Mouse (Mus musculus) forebrain, embryonic 16.5 days (tissue): ENCODE measurements around the gene Slc44a5. TPM values are rescaled to one million over a fixed set of nuclear protein-coding genes. Genes with fewer than 3 reads are reported as not detected.
"Not testable (repeated sequence)": the region's sequence is repeated elsewhere in the genome, so short reads cannot be mapped to it uniquely, and the experiment has no call there.

Source experiments
- ATAC-seq: fragments of 200-750 bp; cut with Nextera tagmentation; 2 replicates; pipeline ENCODE4 v1.8.0; 2017; ENCODE audit warnings: mild to moderate bottlenecking, moderate library complexity
- H3K27ac ChIP-seq: fragments of 300-500 bp; sonication (generic); 2 replicates; pipeline ENCODE4 v1.5.1; 2014; ENCODE audit warnings: low read length, control low read depth
- H3K27me3 ChIP-seq: fragments of 300-500 bp; sonication (generic); replicated peaks from 2 replicates; pipeline ENCODE4 v1.6.1; 2014; ENCODE audit warnings: low read length; ENCODE audit not compliant: control insufficient read depth, insufficient read depth
- H3K36me3 ChIP-seq: fragments of 300-500 bp; sonication (generic); 2 replicates; pipeline ENCODE4 v1.6.1; 2014; ENCODE audit not compliant: control insufficient read depth, insufficient read depth
- H3K4me1 ChIP-seq: fragments of 300-500 bp; sonication (generic); replicated peaks from 2 replicates; pipeline ENCODE4 v1.6.1; 2014; ENCODE audit warnings: low read length; ENCODE audit not compliant: control insufficient read depth, insufficient read depth
- H3K4me2 ChIP-seq: fragments of 300-500 bp; sonication (generic); 2 replicates; pipeline ENCODE4 v1.6.1; 2014; ENCODE audit warnings: mild to moderate bottlenecking, low read length, control low read depth
- H3K4me3 ChIP-seq: fragments of 300-500 bp; sonication (generic); replicated peaks from 2 replicates; pipeline ENCODE4 v1.5.1; 2014; ENCODE audit warnings: mild to moderate bottlenecking, low read length, control low read depth
- H3K9ac ChIP-seq: fragments of 300-500 bp; sonication (generic); replicated peaks from 2 replicates; pipeline ENCODE4 v1.6.1; 2014; ENCODE audit warnings: low read depth, low read length, control low read depth
- H3K9me3 ChIP-seq: fragments of 300-500 bp; sonication (generic); 2 replicates; pipeline ENCODE4 v1.6.1; 2016; ENCODE audit warnings: low read length; ENCODE audit not compliant: control insufficient read depth
- WGBS: fragments of 180-500 bp; shearing (Covaris S2); extraction: QIAGEN DNeasy Blood & Tissue Kit; methylation state at CpG from one replicate; pipeline ENCODE4 v1.1.7; 2014; 5-methylcytosine and 5-hydroxymethylcytosine counted together
- polyA plus RNA-seq: library from polyadenylated mRNA; unstranded; fragments of >200 nt; fragmentation: Nextera tagmentation; extraction: Ambion mirVana; gene quantifications from 2 replicates; pipeline ENCODE4 v1.2.1, GENCODE M21; 2015

Gene Slc44a5
- polyA plus RNA-seq, 1 experiment from 2014 or later, result 9.1 TPM

- Histone ChIP-seq H3K9ac (no peak overlapping the region), H3K36me3 (no peaks in the 10 kb centered on the region), H3K4me2 (no peak overlapping the region), H3K4me1 (no peaks in the 10 kb centered on the region), H3K4me3 (no peak overlapping the region), H3K27me3 (no peaks in the 10 kb centered on the region), H3K27ac (no peak overlapping the region), H3K9me3 (no peaks in the 10 kb centered on the region)
- ATAC-seq, result no peak
- 72% methylated on average over 6 of the region's 6 CpGs for WGBS
Observed at GRCm38 (mm10) chr3:154133986-154134385, 160.8 kb downstream of the Slc44a5 start.

DNA sequence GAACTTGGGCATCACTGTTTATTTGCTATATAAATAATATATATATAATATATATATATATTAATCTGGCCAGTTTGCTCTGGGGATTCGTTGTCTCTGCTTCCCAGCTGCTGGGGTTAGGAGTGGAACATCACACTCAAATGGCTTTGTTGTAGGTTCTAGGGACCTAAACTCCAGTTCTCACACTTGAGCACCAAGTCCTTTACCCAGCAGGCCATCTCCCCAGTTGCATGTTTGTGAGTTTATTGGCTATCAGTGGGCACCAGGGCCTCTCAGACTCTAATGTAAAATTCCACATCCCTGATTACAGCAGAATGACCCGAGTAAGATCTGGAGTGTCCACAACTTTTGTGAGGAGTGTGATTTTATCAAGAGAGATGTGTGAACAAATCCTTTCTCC lies 161.5 kb downstream of the Slc44a5 start:
- Histone ChIP-seq H3K9me3 (no peaks in the 10 kb centered on the region), H3K4me3 (no peak overlapping the region), H3K4me2 (no peak overlapping the region), H3K27me3 (no peaks in the 10 kb centered on the region), H3K36me3 (no peaks in the 10 kb centered on the region), H3K4me1 (no peaks in the 10 kb centered on the region), H3K9ac (no peak overlapping the region), H3K27ac (no peak overlapping the region)
- 94% methylated on average over 2 of the region's 2 CpGs for WGBS
- no peak for ATAC-seq

GRCm38 (mm10) chr3:154136501-154136900 lies 163.3 kb downstream of the Slc44a5 start:
- H3K27ac ChIP-seq, result no peak overlapping the region
- no peaks in the 10 kb centered on the region for H3K27me3 ChIP-seq
- H3K4me1 ChIP-seq, result no peaks in the 10 kb centered on the region
- 94% methylated on average over 3 of the region's 3 CpGs for WGBS
- no peak overlapping the region for H3K4me3 ChIP-seq
- no peak for ATAC-seq
- H3K9ac ChIP-seq, result no peak overlapping the region
- no peaks in the 10 kb centered on the region for H3K36me3 ChIP-seq
- H3K9me3 ChIP-seq, result no peaks in the 10 kb centered on the region
- H3K4me2 ChIP-seq, result no peak overlapping the region

DNA sequence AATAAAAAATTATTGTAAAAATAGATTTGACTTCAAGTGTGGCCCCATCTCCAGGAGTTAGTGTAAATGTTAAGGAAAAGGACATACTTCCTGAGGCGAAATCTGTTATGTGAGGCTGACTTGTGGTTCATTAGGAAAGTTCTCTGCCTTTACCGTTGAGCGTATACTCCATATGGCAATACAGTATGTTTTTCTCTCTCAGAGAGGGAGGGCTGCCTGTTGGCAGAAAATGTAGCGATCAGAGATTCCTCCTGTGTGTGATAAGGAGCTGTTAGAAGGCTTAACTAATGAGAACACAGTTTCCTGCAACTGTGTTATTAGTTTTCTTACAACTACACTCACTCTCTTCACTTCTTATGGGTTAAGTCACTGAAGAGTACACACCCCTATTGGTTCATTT lies 168.1 kb downstream of the Slc44a5 start:
- WGBS, result 68% methylated on average over 4 of the region's 4 CpGs
- peak; percentile 75 for ATAC-seq
- H3K27ac ChIP-seq, result no peak overlapping the region

DNA sequence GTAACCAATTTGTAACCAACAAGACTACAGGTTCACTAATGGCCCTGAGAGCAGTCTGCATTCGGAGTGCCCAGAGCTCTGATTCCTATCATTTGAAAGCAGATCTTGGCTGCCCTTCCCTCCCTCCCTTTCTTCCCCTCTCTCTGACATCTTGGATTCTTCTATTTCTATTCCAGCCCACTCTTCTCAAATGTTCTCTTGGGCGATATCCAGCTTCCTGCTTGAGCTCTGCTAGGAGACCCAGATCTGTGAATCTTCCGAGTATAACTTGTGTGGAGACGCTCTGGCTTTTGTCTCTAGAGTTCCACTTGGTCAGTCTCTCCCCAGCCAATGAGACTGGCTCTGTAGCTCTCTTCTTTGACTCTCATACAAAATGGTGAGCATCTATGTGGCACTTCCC lies 169.4 kb downstream of the Slc44a5 start:
- Histone ChIP-seq H3K9me3 (no peaks in the 10 kb centered on the region), H3K36me3 (no peaks in the 10 kb centered on the region), H3K4me2 (no peak overlapping the region), H3K9ac (no peak overlapping the region), H3K27ac (no peak overlapping the region), H3K4me1 (no peaks in the 10 kb centered on the region), H3K4me3 (no peak overlapping the region), H3K27me3 (no peaks in the 10 kb centered on the region)
- ATAC-seq, result no peak
- WGBS, result 81% methylated on average over 4 of the region's 4 CpGs

More for the DNA sequence above, 168.1 kb downstream of the Slc44a5 start:
- Histone ChIP-seq H3K36me3 (no peaks in the 10 kb centered on the region), H3K4me1 (no peaks in the 10 kb centered on the region), H3K9me3 (no peaks in the 10 kb centered on the region), H3K27me3 (no peaks in the 10 kb centered on the region), H3K4me3 (no peak overlapping the region), H3K4me2 (no peak overlapping the region), H3K9ac (no peak overlapping the region)

GRCm38 (mm10) chr3:154145750-154146149 lies 172.5 kb downstream of the Slc44a5 start:
- Histone ChIP-seq H3K4me2 (no peak overlapping the region), H3K9me3 (no peaks in the 10 kb centered on the region), H3K27me3 (no peaks in the 10 kb centered on the region), H3K9ac (no peak overlapping the region), H3K4me3 (no peak overlapping the region), H3K4me1 (no peaks in the 10 kb centered on the region), H3K36me3 (no peaks in the 10 kb centered on the region), H3K27ac (no peak overlapping the region; the same call in 1 of the 2 replicates)
- ATAC-seq, result 0 out of 2 replicates have a peak, but pooled peaks have one; percentile 36
- 24% methylated on average over 4 of the region's 4 CpGs for WGBS

GRCm38 (mm10) chr3:154149778-154150177 lies 176.5 kb downstream of the Slc44a5 start:
- ATAC-seq, result peak; percentile 43; the same call in 1 of the 2 replicates
- Histone ChIP-seq H3K4me2 (no peak overlapping the region), H3K27me3 (no peaks in the 10 kb centered on the region), H3K4me1 (no peaks in the 10 kb centered on the region), H3K4me3 (no peak overlapping the region), H3K9me3 (no peaks in the 10 kb centered on the region), H3K9ac (no peak overlapping the region), H3K36me3 (no peaks in the 10 kb centered on the region), H3K27ac (no peak overlapping the region)
- 67% methylated on average over 4 of the region's 4 CpGs for WGBS

GRCm38 (mm10) chr3:154153541-154153940 lies 180.3 kb downstream of the Slc44a5 start:
- 73% methylated on average over 3 of the region's 3 CpGs for WGBS
- H3K36me3 ChIP-seq, H3K4me1 ChIP-seq, H3K9me3 ChIP-seq, H3K4me2 ChIP-seq, H3K27me3 ChIP-seq, ATAC-seq, H3K27ac ChIP-seq, H3K9ac ChIP-seq, H3K4me3 ChIP-seq: not testable (repeated sequence)

DNA sequence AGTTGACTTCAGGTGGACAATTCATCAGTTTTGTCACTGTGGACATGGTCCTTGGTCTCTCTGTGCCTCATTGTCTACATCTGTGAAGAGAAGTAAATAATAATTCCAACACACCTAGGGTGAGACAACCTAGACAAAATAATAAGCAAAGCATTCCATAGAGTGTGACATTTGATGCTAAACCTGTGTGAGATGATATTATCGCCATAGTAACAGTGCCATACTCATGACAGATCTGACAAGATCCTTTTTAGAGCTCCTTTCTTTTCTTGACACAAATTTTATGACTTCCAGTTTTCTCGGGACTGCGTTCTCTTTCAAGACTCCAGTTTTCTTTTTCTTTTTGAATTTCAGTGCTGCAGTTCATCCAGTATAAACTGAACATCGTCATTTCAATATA lies 192.6 kb downstream of the Slc44a5 start:
- H3K4me2 ChIP-seq, result no peak overlapping the region
- no peaks in the 10 kb centered on the region for H3K27me3 ChIP-seq
- 84% methylated on average over 4 of the region's 4 CpGs for WGBS
- ATAC-seq, result peak; percentile 59
- H3K27ac ChIP-seq, result peak overlapping the region; percentile 28; the same call in 1 of the 2 replicates
- H3K4me1 ChIP-seq, result no peaks in the 10 kb centered on the region
- no peak overlapping the region for H3K9ac ChIP-seq
- H3K4me3 ChIP-seq, result no peak overlapping the region
- no peaks in the 10 kb centered on the region for H3K9me3 ChIP-seq
- no peaks in the 10 kb centered on the region for H3K36me3 ChIP-seq
